Mouse (Mus musculus) layer of hippocampus, adult 9-10 months (tissue): ENCODE data around the gene Dnah11.

Experiments
- DNase-seq: peaks from one replicate; pipeline ENCODE4 v3.0.0; 2022; ENCODE audit warnings: low spot score

The Dnah11 gene

GRCm38 (mm10) chr12:117861249-117861648, 337.6 kb downstream of the Dnah11 start:
- no peak for DNase-seq

DNA sequence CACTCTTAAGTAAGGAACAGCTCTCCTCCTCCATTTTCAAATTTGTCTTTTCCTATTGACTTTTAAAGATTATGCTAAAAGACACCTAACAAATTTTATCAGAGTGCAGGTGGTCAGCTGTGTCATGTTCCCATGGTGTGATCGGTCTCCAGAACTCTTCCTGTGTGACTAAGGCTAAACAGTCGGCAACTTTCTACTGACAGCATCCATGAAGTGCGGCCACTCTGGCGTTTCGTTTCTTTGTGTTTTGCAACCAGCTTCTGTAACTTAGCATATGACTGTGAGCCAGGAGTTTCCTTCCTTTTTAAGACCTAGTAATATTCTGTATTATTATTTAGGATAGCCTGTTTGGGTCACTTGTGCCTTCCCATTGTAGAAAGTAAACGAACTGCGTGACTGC, 338.0 kb downstream of the Dnah11 start:
- no peak for DNase-seq

GRCm38 (mm10) chr12:117857884-117858283, 341.0 kb downstream of the Dnah11 start:
- DNase-seq = no peak

DNA sequence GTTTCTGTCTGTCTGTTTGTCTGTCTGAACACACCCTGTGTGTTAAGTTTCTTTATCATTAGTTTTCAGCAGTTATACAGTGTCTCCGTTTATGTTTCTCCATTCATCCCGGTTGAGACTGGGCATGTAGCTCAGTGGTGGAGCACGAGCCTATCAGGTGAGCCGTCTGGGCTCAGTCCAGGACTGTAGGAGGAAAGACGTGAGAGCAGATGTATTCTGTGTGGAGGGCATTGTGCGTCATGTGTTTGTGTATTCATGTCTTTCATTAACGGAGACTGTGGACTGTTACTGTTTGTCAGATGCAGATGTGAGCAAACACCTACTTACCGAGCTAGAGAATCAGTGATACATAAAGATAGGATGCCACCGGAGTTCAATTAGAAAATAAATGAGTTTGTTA, 341.8 kb downstream of the Dnah11 start:
- DNase-seq = no peak

DNA sequence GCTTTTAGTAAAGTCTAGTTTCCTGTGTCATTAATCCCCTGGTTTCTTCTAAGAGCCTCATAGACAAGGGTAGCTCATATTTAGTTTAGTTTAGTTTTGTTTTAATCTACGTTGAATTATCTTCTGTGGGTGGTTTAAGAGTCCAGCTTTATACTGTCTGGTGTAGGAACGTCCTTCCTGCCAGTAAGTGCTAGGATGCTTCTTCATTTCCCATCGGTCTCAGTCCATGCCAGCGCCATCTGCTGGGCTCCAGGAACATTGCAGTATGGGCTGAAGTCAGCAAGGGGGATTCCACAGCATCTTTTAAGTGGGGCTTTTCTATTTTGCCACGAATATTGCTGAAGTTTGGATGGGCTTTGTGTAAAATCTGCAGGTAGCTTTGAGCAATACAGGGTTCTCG, 345.5 kb downstream of the Dnah11 start:
- DNase-seq = peak; percentile 18

DNA sequence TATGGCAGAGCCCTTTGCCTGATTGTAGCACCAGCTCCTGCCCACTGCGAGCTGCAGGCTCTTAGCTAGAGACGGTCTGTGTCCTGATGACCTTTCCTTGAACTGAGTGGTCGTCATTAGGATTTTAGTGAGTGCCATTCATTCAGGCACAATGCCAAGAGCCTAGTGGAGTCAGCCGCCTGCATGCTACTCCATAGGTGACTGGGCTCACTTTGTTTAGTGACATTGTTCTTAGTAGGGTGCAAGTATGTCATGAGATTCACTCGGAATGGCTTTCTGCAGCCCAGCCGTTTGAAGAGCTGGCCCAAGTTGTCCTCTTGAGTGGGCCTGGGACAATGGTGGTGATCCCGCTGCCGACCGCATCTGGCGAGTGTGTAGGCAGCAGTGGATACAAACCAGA, 348.4 kb downstream of the Dnah11 start:
- DNase-seq = no peak

- no peak for DNase-seq
Measured at GRCm38 (mm10) chr12:117848621-117849020, 350.2 kb downstream of the Dnah11 start.

DNA sequence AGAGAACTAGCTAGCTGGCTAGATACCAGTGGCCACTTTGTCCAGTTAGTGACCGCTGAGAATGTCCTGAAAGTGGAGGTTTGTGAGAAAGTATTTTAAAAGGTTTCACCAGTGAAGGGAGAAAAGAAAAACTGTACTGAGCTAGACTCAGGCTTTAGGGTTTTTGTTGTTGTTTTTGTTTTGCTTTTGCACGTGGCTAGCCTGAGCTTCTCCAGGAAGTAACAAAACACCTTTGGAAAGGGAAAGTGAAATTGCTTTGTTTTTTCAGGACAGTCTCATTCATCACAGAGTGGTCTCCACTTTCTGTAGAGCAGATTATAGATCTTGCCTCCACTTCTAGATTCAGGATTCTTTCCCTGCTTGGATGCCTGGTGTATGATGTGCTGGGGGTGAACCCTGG, 353.9 kb downstream of the Dnah11 start:
- DNase-seq = no peak

- DNase-seq = no peak
Measured at GRCm38 (mm10) chr12:117844075-117844408, 354.8 kb downstream of the Dnah11 start.

DNA sequence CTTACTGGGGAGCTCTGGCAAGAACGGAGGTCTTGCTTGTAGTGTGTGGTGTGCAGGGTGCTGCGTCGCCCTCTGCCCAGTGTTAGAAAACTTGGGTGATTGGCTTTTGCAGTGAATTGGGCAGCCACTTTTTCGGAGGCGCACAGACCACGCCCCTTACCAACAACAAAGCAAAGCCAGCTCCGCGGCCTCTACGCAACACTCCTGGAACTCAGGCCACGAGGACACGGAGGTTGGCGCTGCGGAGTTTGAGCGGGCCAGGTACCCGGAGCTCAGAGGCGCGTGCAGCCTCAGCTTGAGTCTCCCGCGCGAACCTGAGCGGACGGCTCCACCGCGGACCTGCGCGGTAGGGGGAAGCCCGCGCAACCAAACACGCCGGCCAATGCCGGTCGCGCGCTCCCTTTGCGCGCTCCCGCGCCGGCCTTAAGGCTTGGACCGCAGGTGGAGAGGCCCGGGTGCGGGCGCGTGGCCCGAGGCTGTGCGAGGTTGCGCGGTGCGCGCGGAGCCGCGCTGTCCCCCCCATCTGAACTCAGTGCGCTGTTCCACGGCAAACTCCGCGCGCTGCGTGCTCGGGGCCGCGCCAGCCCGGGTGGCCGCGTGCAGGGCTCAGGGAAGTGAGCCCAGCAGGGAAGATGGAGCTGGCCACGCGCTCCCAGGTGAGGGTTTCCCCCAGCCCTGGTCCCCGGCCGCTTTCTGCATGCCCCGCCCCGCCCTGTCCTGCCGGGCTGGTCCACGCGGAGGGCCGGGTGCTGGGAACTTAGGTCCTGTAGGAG, 355.4 kb downstream of the Dnah11 start:
- peak; percentile 10 for DNase-seq

GRCm38 (mm10) chr12:117842676-117843075, 356.2 kb downstream of the Dnah11 start:
- DNase-seq = no peak

DNA sequence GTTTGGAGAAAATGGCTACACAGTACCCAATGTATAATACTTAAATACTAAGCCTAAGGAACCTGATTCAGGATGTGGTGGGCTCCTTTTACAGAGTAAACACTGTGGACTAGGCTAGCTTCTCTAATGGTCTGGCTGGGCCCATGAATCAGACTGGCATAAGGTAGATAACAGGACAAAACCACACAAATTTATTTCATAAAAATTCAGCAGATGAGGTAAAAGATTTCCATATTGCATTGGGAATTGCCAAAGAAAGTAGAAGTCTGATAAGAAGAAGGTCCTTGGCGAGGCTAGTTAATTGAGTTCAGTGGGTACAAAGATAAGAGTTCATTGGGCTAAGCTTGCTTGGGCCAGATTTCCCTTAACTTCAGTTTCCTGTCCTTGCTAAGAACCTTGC, 358.1 kb downstream of the Dnah11 start:
- DNase-seq = no peak

DNA sequence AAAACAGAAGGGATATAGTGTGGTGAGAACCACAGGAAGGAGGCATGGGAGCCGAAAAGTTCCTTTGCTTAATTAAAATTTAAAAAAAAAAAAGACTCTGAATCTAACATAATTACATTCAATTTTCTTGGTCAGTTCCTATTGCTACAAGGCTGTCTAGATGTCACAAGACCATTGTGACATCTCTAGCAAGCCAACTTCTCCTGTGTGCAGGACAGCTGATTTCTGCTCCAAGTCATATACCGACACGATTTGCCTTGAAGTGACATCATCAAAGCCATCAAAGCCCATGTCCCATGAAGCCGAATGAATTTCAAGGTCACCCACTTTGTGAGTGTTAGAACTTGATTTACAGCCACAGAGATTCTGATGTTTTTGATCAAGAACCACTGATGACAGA, 361.5 kb downstream of the Dnah11 start:
- DNase-seq = no peak

DNA sequence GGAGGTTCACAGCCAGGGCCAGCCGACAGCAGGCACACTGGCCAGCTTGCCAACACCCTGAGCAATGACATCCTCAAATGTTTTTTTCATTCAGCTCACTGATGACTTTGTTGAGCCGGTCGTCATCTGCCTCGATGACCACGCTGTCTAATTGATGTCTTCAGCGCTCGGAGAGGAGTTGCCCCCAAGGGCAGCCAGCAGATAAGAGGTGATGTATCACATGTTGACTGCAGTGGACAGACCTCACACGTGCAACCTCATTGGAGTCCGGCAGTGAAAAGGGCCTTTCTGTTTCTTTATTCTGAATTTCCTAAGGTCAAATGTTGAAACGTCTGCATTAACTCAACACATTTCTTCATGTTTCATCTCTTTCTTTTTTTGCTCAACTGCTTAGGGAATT, 363.5 kb downstream of the Dnah11 start:
- DNase-seq = no peak

GRCm38 (mm10) chr12:117834652-117835051, 364.2 kb downstream of the Dnah11 start:
- no peak for DNase-seq

- DNase-seq = no peak
Measured at GRCm38 (mm10) chr12:117832190-117832589, 366.7 kb downstream of the Dnah11 start.

DNA sequence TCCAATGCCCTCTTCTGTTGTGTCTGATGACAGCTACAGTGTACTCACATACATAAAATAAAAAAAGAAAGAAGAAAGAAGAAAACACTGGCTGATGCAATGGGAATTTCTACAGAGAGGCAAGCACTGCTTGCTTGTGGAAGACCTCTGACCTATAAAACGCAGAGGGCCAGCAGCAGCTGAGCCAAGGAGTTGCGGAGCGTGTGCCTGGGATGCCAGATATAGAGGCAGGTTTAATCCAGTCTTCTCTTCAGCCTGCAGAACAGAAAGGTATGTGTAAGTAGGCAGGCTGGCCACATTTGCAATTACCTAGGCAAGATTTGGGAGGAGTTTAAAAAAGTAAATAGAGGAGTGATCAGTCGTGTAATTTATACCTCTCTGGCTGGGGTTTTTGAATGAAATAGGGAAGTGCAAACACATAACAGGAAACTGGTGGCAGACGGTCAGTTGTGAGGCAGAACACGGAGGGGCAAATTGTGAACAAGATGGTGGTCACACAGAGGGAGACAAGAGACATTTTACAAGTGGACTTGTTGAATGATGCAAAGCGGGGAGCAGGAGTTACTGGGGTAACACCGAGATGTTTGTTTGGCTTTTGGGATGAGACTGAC, 367.4 kb downstream of the Dnah11 start:
- no peak for DNase-seq

- DNase-seq = no peak
Measured at GRCm38 (mm10) chr12:117828350-117828749, 370.5 kb downstream of the Dnah11 start.
